Mouse (Mus musculus) small intestine, adult 2 months (tissue): ENCODE measurements around the gene Gm17455. TPM values are rescaled to one million over a fixed set of nuclear protein-coding genes. Genes with fewer than 3 reads are reported as not detected.

ENCODE experiments used
- H3K27ac ChIP-seq: fragments of 200-500 bp; 2 replicates; pipeline ENCODE4 v1.5.1; 2012; ENCODE audit warnings: low read depth, low read length, control low read depth, inconsistent platforms; ENCODE audit not compliant: insufficient read depth
- H3K27me3 ChIP-seq: fragments of 200-500 bp; 2 replicates; pipeline ENCODE4 v1.6.1; 2012; ENCODE audit warnings: mild to moderate bottlenecking, moderate library complexity, low read length, inconsistent platforms; ENCODE audit not compliant: control insufficient read depth, insufficient read depth
- H3K36me3 ChIP-seq: fragments of 200-500 bp; 2 replicates; pipeline ENCODE4 v1.6.1; 2012; ENCODE audit warnings: mild to moderate bottlenecking, low read length, control low read depth, inconsistent platforms; ENCODE audit not compliant: control insufficient read depth, insufficient read depth
- H3K4me1 ChIP-seq: fragments of 200-500 bp; 2 replicates; pipeline ENCODE4 v1.6.1; 2012; ENCODE audit warnings: low read length, inconsistent platforms, mixed read lengths; ENCODE audit not compliant: control insufficient read depth, insufficient read depth, insufficient read length
- H3K4me3 ChIP-seq: fragments of 200-500 bp; 2 replicates; pipeline ENCODE4 v1.5.1; 2012; ENCODE audit warnings: low read depth, mild to moderate bottlenecking, control low read depth, inconsistent platforms, low read length, moderate library complexity
- CTCF ChIP-seq: fragments of 200-500 bp; IDR thresholded peaks from 2 replicates; pipeline ENCODE4 v1.5.1; 2012; ENCODE audit warnings: low read depth, mild to moderate bottlenecking, control low read depth, inconsistent platforms, low read length, moderate library complexity, mixed read lengths; ENCODE audit not compliant: insufficient replicate concordance, insufficient read length; ENCODE audit errors: extremely low read depth
- POLR2A ChIP-seq: fragments of 200-500 bp; IDR thresholded peaks from 2 replicates; pipeline ENCODE4 v1.6.1; 2012; ENCODE audit warnings: low read depth, mild to moderate bottlenecking, control low read depth, inconsistent platforms, low read length, moderate library complexity
- WGBS: fragments of 180-500 bp; shearing (Covaris S2); methylation state at CpG from one replicate; pipeline ENCODE4 v1.1.7; 2018; 5-methylcytosine and 5-hydroxymethylcytosine counted together
- polyA plus RNA-seq: library from polyadenylated mRNA; depleted of rRNA; stranded (reverse); fragments of >200 nt; gene quantifications from 2 replicates; pipeline ENCODE4 v1.2.3, GENCODE M21; 2012; rRNA removed

Gm17455 gene
- polyA plus RNA-seq, 1 experiment, result 0.51 TPM

GRCm38 (mm10) chr10:60422756-60423155, 23.2 kb downstream of the Gm17455 start:
- 45% methylated on average over 7 of the region's 7 CpGs for WGBS
- no peak overlapping the region for H3K4me3 ChIP-seq
- no peak overlapping the region for H3K27ac ChIP-seq
- no peak for TF ChIP-seq CTCF
- TF ChIP-seq POLR2A, result no peak
- no peaks in the 10 kb centered on the region for H3K27me3 ChIP-seq
- no peaks in the 10 kb centered on the region for H3K36me3 ChIP-seq
- no peaks in the 10 kb centered on the region for H3K4me1 ChIP-seq

GRCm38 (mm10) chr10:60430001-60430400, 30.5 kb downstream of the Gm17455 start:
- Histone ChIP-seq H3K4me1 (no peaks in the 10 kb centered on the region), H3K36me3 (no peaks in the 10 kb centered on the region), H3K27ac (no peak overlapping the region), H3K4me3 (no peak overlapping the region), H3K27me3 (no peaks in the 10 kb centered on the region)
- TF ChIP-seq CTCF (no peak), POLR2A (no peak)
- 77% methylated on average over 10 of the region's 10 CpGs for WGBS

- TF ChIP-seq POLR2A (no peak), CTCF (no peak)
- Histone ChIP-seq H3K36me3 (no peaks in the 10 kb centered on the region), H3K4me1 (no peaks in the 10 kb centered on the region), H3K27me3 (no peaks in the 10 kb centered on the region), H3K27ac (no peak overlapping the region), H3K4me3 (no peak overlapping the region)
- WGBS, result 59% methylated on average over 6 of the region's 6 CpGs
Observed at GRCm38 (mm10) chr10:60430591-60430990, 31.1 kb downstream of the Gm17455 start.

- no peak for TF ChIP-seq POLR2A
- no peak for TF ChIP-seq CTCF
- H3K4me1 ChIP-seq, result no peaks in the 10 kb centered on the region
- H3K27ac ChIP-seq, result no peak overlapping the region
- H3K36me3 ChIP-seq, result no peaks in the 10 kb centered on the region
- H3K4me3 ChIP-seq, result no peak overlapping the region
- H3K27me3 ChIP-seq, result no peaks in the 10 kb centered on the region
- WGBS, result 12% methylated on average over 4 of the region's 4 CpGs
Observed at GRCm38 (mm10) chr10:60432679-60433078, 33.2 kb downstream of the Gm17455 start.

GRCm38 (mm10) chr10:60442321-60442720, 42.8 kb downstream of the Gm17455 start:
- Histone ChIP-seq H3K4me1 (no peaks in the 10 kb centered on the region), H3K27ac (no peak overlapping the region), H3K4me3 (no peak overlapping the region), H3K36me3 (no peaks in the 10 kb centered on the region), H3K27me3 (no peaks in the 10 kb centered on the region)
- TF ChIP-seq POLR2A (no peak), CTCF (no peak)
- 63% methylated on average over 4 of the region's 4 CpGs for WGBS

- TF ChIP-seq POLR2A (no peak), CTCF (peak; percentile 39; the same call in 1 of the 2 replicates)
- 2% methylated on average over 2 of the region's 2 CpGs for WGBS
- H3K27me3 ChIP-seq, result no peaks in the 10 kb centered on the region
- H3K36me3 ChIP-seq, result no peaks in the 10 kb centered on the region
- no peak overlapping the region for H3K4me3 ChIP-seq
- no peak overlapping the region for H3K27ac ChIP-seq
- no peaks in the 10 kb centered on the region for H3K4me1 ChIP-seq
Observed at GRCm38 (mm10) chr10:60443078-60443477, 43.6 kb downstream of the Gm17455 start.

- no peaks in the 10 kb centered on the region for H3K4me1 ChIP-seq
- no peaks in the 10 kb centered on the region for H3K27me3 ChIP-seq
- H3K27ac ChIP-seq, result no peak overlapping the region
- TF ChIP-seq POLR2A (no peak), CTCF (no peak)
- H3K36me3 ChIP-seq, result no peaks in the 10 kb centered on the region
- 57% methylated on average over 8 of the region's 8 CpGs for WGBS
- no peak overlapping the region for H3K4me3 ChIP-seq
Observed at GRCm38 (mm10) chr10:60445031-60445593, 45.6 kb downstream of the Gm17455 start.

GRCm38 (mm10) chr10:60447186-60447585, 47.7 kb downstream of the Gm17455 start:
- no peak for TF ChIP-seq POLR2A
- TF ChIP-seq CTCF, result no peak
- H3K27ac ChIP-seq, result no peak overlapping the region
- no peaks in the 10 kb centered on the region for H3K4me1 ChIP-seq
- no peaks in the 10 kb centered on the region for H3K27me3 ChIP-seq
- 77% methylated on average over 12 of the region's 12 CpGs for WGBS
- H3K4me3 ChIP-seq, result no peak overlapping the region
- H3K36me3 ChIP-seq, result no peaks in the 10 kb centered on the region

Other genes with a start within 250 kb of the Gm17455 start
- 1.8 and 4.2 TPM in 2 replicates for gene Chst3, start 180.5 kb upstream of the Gm17455 start, polyA plus RNA-seq
- 306 and 443 TPM in 2 replicates for gene Psap, start 122.1 kb upstream of the Gm17455 start, polyA plus RNA-seq
- gene Vsir, start 52.9 kb upstream of the Gm17455 start, polyA plus RNA-seq, result 21.3 and 25.6 TPM in 2 replicates